Mouse (Mus musculus): ENCODE data around the gene Pde8a. TPM values are rescaled to one million over a fixed set of nuclear protein-coding genes. Genes with fewer than 3 reads are reported as not detected.
A peak's percentile ranks its signal among the peaks of the same experiment; 100 is the strongest.
"Not testable (repeated sequence)": the region's sequence is repeated elsewhere in the genome, so short reads cannot be mapped to it uniquely, and the experiment has no call there.

The Pde8a gene
- polyA plus RNA-seq, 1 experiment, result 3.5 TPM

DNA sequence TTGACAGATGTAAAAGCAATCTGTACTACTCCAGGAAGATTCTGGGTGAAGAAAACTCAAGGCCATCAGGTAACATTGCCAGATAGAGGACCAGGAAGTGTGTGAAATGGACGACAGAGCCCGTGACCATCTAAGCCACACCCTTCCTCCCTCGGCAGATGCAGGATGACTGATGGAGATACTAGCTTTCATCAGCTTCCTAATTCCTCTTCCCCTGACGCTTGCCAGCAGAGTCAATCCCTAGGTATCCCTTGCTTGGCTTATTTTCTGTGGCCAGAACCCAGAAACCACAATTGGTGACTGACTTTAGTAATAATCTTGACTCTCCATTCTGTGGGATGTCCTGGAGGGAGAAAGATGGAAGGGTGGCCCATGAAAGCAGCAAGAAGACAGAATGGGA is 17.9 kb upstream of the Pde8a start:
- 30% methylated on average over 4 of the region's 4 CpGs for WGBS
- no peak for TF ChIP-seq CTCF (IDR thresholded peaks at IDR 0.05; ENCODE audit: extremely low read depth, insufficient read length, insufficient replicate concordance, low read depth, low read length)
- Histone ChIP-seq H3K36me3 (ENCODE audit: control insufficient read depth, insufficient read depth, low read length) (no peaks in the 10 kb centered on the region), H3K4me3 (ENCODE audit: low read depth, low read length) (no peak overlapping the region), H3K27me3 (ENCODE audit: control insufficient read depth, insufficient read depth, low read length) (no peaks in the 10 kb centered on the region), H3K4me1 (ENCODE audit: control insufficient read depth, insufficient read depth, insufficient read length, low read length) (no peaks in the 10 kb centered on the region), H3K27ac (ENCODE audit: insufficient read depth, low read depth, low read length) (no peak overlapping the region)

DNA sequence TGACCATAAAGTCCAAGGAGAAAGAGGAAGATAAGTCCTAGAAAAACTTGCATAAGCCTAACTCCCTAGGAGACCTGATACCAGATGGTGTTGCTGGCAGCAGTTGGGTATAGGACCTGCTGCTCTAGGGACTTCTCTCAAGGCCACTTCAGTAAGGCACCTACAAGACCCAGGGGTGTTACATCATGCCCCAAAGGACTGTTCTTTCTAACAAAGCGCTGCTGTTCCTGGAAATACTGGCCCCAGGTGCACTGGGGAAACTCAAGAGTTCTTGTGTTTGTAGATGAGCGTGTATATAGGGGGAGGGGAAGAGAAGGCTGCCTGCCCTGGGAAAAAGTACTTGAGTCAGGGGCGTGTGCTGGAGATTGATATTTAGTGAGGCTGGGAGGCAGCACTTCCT is 16.6 kb upstream of the Pde8a start:
- Histone ChIP-seq H3K27ac (ENCODE audit: insufficient read depth, low read depth, low read length) (no peak overlapping the region), H3K27me3 (ENCODE audit: control insufficient read depth, insufficient read depth, low read length) (no peaks in the 10 kb centered on the region), H3K36me3 (ENCODE audit: control insufficient read depth, insufficient read depth, low read length) (no peaks in the 10 kb centered on the region), H3K4me3 (ENCODE audit: low read depth, low read length) (no peak overlapping the region), H3K4me1 (ENCODE audit: control insufficient read depth, insufficient read depth, insufficient read length, low read length) (no peaks in the 10 kb centered on the region)
- 32% methylated on average over 3 of the region's 3 CpGs for WGBS
- TF ChIP-seq CTCF (IDR thresholded peaks at IDR 0.05; ENCODE audit: extremely low read depth, insufficient read length, insufficient replicate concordance, low read depth, low read length), result no peak
- TF ChIP-seq POLR2A (IDR thresholded peaks at IDR 0.05; ENCODE audit: low read depth, low read length), result no peak

DNA sequence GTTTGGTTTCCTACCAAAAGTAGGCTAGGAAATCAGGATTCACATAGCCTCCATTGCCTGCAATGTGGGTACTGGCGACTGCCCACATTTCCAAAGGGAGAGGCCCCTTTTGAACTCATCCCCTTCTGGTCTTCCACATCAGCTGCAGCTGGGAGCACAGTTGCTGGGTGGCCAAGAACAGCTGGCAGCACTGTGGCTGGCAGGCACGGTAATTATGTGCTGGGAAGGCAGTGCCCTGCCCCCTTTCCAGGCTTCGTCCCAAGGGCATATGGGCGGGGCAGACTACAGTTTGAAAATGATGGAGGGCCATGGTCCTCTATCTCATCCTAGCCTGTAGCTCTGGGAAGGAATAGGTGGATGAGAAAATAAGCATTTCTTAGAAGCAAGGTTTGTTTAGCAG is 14.9 kb upstream of the Pde8a start:
- no peaks in the 10 kb centered on the region for H3K36me3 ChIP-seq (ENCODE audit: control insufficient read depth, insufficient read depth, low read length)
- no peaks in the 10 kb centered on the region for H3K4me1 ChIP-seq (ENCODE audit: control insufficient read depth, insufficient read depth, insufficient read length, low read length)
- H3K27ac ChIP-seq (ENCODE audit: insufficient read depth, low read depth, low read length), result no peak overlapping the region
- H3K4me3 ChIP-seq (ENCODE audit: low read depth, low read length), result no peak overlapping the region
- 19% methylated on average over 4 of the region's 4 CpGs for WGBS
- no peaks in the 10 kb centered on the region for H3K27me3 ChIP-seq (ENCODE audit: control insufficient read depth, insufficient read depth, low read length)
- TF ChIP-seq CTCF (IDR thresholded peaks at IDR 0.05; ENCODE audit: extremely low read depth, insufficient read length, insufficient replicate concordance, low read depth, low read length) (no peak), POLR2A (IDR thresholded peaks at IDR 0.05; ENCODE audit: low read depth, low read length) (no peak)

DNA sequence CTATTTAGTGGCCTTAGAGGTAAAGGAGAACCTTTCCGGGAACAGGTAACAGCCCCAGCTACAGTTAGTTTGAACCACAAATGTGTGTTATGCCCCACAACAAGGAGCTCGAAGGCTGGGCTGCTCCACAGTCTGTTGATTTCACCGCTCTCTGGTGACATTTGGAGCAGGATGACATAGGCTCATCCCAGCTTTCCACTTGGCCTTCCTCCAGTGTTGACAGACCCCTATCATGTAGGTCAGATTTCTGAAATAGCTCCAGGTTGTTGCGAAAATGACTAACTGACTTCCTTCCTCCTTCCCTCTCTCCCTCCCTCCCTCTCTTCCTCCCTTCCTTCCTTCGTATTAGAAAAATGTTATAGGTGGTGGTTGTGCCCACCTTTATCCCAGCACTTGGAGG is 14.3 kb upstream of the Pde8a start:
- TF ChIP-seq POLR2A (IDR thresholded peaks at IDR 0.05; ENCODE audit: low read depth, low read length) (no peak), CTCF (IDR thresholded peaks at IDR 0.05; ENCODE audit: extremely low read depth, insufficient read length, insufficient replicate concordance, low read depth, low read length) (no peak)
- Histone ChIP-seq H3K27me3 (ENCODE audit: control insufficient read depth, insufficient read depth, low read length) (no peaks in the 10 kb centered on the region), H3K36me3 (ENCODE audit: control insufficient read depth, insufficient read depth, low read length) (no peaks in the 10 kb centered on the region), H3K4me1 (ENCODE audit: control insufficient read depth, insufficient read depth, insufficient read length, low read length) (no peaks in the 10 kb centered on the region), H3K27ac (ENCODE audit: insufficient read depth, low read depth, low read length) (no peak overlapping the region), H3K4me3 (ENCODE audit: low read depth, low read length) (no peak overlapping the region)
- 37% methylated on average over 5 of the region's 5 CpGs for WGBS

DNA sequence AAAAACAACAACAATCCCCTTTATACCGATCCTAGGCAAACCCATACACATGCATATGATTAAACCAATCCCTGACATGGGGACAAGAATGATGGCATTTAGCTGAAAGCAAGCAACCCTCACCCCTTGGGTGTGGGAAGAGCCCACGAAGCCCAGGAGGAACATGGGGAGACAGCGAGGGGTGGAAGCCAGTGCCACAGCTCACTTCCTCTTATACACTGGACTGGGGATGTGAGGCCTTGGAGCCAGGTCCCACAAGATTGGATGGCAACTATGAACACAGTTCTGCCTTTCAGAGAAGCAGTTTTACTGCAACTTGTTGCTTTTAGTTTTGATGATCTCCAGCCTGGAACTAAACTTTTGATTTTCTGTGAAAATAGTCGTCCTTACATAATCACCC is 13.6 kb upstream of the Pde8a start:
- H3K36me3 ChIP-seq (ENCODE audit: control insufficient read depth, insufficient read depth, low read length), result no peaks in the 10 kb centered on the region
- H3K27me3 ChIP-seq (ENCODE audit: control insufficient read depth, insufficient read depth, low read length), result no peaks in the 10 kb centered on the region
- WGBS, result 59% methylated on average over 4 of the region's 4 CpGs
- H3K27ac ChIP-seq (ENCODE audit: insufficient read depth, low read depth, low read length), result 0 out of 2 replicates have a peak overlapping the region, but pooled peaks have one; percentile 17
- no peak overlapping the region for H3K4me3 ChIP-seq (ENCODE audit: low read depth, low read length)
- no peaks in the 10 kb centered on the region for H3K4me1 ChIP-seq (ENCODE audit: control insufficient read depth, insufficient read depth, insufficient read length, low read length)
- no peak for TF ChIP-seq CTCF (IDR thresholded peaks at IDR 0.05; ENCODE audit: extremely low read depth, insufficient read length, insufficient replicate concordance, low read depth, low read length)
- no peak for TF ChIP-seq POLR2A (IDR thresholded peaks at IDR 0.05; ENCODE audit: low read depth, low read length)

DNA sequence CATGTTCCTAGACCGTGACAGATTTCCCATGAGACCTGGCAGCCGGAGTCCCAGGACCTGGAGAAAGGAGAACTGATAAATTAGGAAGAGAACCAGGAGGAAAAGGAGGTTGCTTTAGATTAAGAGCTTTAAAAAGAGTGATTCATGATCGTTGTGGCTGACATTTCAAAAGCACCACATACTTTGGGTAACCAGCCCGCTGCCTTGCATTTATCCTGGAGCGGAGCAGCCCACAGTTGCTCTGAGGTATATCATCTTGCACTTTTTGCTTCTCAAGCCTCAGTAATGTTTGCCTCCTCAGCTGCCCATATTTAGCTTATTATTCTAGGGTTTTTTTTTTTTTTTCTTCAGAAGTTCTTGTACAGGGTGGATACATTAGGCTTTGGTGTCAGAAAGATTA is 11.0 kb upstream of the Pde8a start:
- H3K4me1 ChIP-seq (ENCODE audit: control insufficient read depth, insufficient read depth, insufficient read length, low read length), result no peaks in the 10 kb centered on the region
- H3K27ac ChIP-seq (ENCODE audit: insufficient read depth, low read depth, low read length), result no peak overlapping the region
- WGBS, result 70% methylated on average over 5 of the region's 5 CpGs
- no peaks in the 10 kb centered on the region for H3K27me3 ChIP-seq (ENCODE audit: control insufficient read depth, insufficient read depth, low read length)
- TF ChIP-seq POLR2A (IDR thresholded peaks at IDR 0.05; ENCODE audit: low read depth, low read length) (no peak), CTCF (IDR thresholded peaks at IDR 0.05; ENCODE audit: extremely low read depth, insufficient read length, insufficient replicate concordance, low read depth, low read length) (no peak)
- H3K36me3 ChIP-seq (ENCODE audit: control insufficient read depth, insufficient read depth, low read length), result no peaks in the 10 kb centered on the region
- H3K4me3 ChIP-seq (ENCODE audit: low read depth, low read length), result no peak overlapping the region

DNA sequence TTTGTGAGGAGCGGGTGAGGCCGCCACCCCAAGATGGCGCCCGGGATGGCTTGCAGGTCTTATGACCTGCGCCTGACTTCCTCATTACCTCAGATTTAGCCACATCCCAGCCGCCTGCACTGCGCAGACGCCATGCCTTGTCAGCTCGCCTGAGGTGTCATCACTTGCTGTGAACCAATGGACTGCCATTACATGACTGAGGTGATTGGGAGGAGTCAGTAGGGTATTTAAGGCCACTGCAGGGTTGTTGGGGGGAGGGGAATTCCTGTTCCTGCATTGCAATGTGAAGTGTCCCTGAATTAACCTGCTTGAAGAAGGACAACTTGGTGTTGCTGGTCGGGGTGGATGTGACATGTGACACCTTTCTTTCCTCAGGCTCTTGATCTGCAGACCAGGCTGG is 9.8 kb upstream of the Pde8a start:
- 91% methylated on average over 10 of the region's 10 CpGs for WGBS
- not testable (repeated sequence) for H3K36me3 ChIP-seq (ENCODE audit: control insufficient read depth, insufficient read depth, low read length); H3K27ac ChIP-seq (ENCODE audit: insufficient read depth, low read depth, low read length); H3K4me3 ChIP-seq (ENCODE audit: low read depth, low read length); H3K4me1 ChIP-seq (ENCODE audit: control insufficient read depth, insufficient read depth, insufficient read length, low read length); H3K27me3 ChIP-seq (ENCODE audit: control insufficient read depth, insufficient read depth, low read length)

DNA sequence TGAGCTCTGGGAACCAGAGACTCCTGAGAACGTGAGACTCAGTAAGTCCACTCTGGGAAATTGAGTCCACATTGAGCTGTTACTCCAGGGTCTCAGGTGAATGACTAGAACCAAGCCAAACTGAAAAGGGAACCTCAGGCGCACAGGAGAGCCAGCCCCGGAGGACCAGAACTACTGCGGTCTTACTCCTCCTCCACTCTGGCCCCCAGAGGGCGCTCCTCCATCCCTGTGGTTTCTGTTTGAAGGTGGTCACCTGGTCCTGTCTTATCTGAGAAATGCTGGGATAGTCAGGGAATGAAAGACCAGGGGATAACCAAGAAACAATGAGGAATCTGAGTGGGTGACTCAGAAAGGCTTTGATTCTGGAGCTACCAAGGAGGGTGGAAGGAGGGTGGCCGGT is 4.5 kb upstream of the Pde8a start:
- Histone ChIP-seq H3K27me3 (ENCODE audit: control insufficient read depth, insufficient read depth, low read length) (peaks cover 9% of the 10 kb centered on the region), H3K4me3 (ENCODE audit: low read depth, low read length) (no peak overlapping the region), H3K27ac (ENCODE audit: insufficient read depth, low read depth, low read length) (no peak overlapping the region), H3K4me1 (ENCODE audit: control insufficient read depth, insufficient read depth, insufficient read length, low read length) (peaks cover 8% of the 10 kb centered on the region), H3K36me3 (ENCODE audit: control insufficient read depth, insufficient read depth, low read length) (no peaks in the 10 kb centered on the region)
- TF ChIP-seq CTCF (IDR thresholded peaks at IDR 0.05; ENCODE audit: extremely low read depth, insufficient read length, insufficient replicate concordance, low read depth, low read length), result peak; percentile 83; the same call in 1 of the 2 replicates
- no peak for TF ChIP-seq POLR2A (IDR thresholded peaks at IDR 0.05; ENCODE audit: low read depth, low read length)
- WGBS, result 16% methylated on average over 6 of the region's 6 CpGs
